Mouse (Mus musculus) liver, adult 2 months (tissue): Measurements from ENCODE around the gene Ggt6. TPM values are rescaled to one million over a fixed set of nuclear protein-coding genes. Genes with fewer than 3 reads are reported as not detected.

Source experiments
- DNase-seq: peaks from one replicate; pipeline ENCODE4 v3.0.0-alpha.2; 2011; ENCODE audit warnings: low read depth, low spot score; ENCODE audit errors: extremely low read depth
- H3K27ac ChIP-seq: fragments of 200-500 bp; replicated peaks from 2 replicates; pipeline ENCODE4 v1.5.1; 2012; ENCODE audit warnings: low read depth, mild to moderate bottlenecking, control low read depth, inconsistent platforms, low read length; ENCODE audit not compliant: insufficient read depth
- H3K27me3 ChIP-seq: fragments of 200-500 bp; 2 replicates; pipeline ENCODE4 v1.6.1; 2012; ENCODE audit warnings: mild to moderate bottlenecking, moderate library complexity, low read length, inconsistent platforms; ENCODE audit not compliant: control insufficient read depth, insufficient read depth
- H3K36me3 ChIP-seq: fragments of 200-500 bp; 2 replicates; pipeline ENCODE4 v1.6.1; 2012; ENCODE audit warnings: low read length, inconsistent platforms; ENCODE audit not compliant: control insufficient read depth, insufficient read depth
- H3K4me1 ChIP-seq: fragments of 200-500 bp; 2 replicates; pipeline ENCODE4 v1.6.1; 2011; ENCODE audit warnings: low read length; ENCODE audit not compliant: control insufficient read depth, insufficient read depth
- H3K4me3 ChIP-seq: fragments of 200-500 bp; 2 replicates; pipeline ENCODE4 v1.5.1; 2011; ENCODE audit warnings: low read depth, mild to moderate bottlenecking, control low read depth, low read length, moderate library complexity; ENCODE audit not compliant: insufficient read depth
- H3K79me2 ChIP-seq: fragments of 200-500 bp; 2 replicates; pipeline ENCODE4 v1.6.1; 2012; ENCODE audit warnings: inconsistent platforms, mild to moderate bottlenecking, low read length, moderate library complexity; ENCODE audit not compliant: control insufficient read depth, insufficient read depth
- H3K9ac ChIP-seq: fragments of 200-500 bp; 2 replicates; pipeline ENCODE4 v1.6.1; 2012; ENCODE audit warnings: low read depth, mild to moderate bottlenecking, control low read depth, inconsistent platforms, low read length
- CTCF ChIP-seq: fragments of 200-500 bp; IDR thresholded peaks from 2 replicates; pipeline ENCODE4 v1.5.1; 2011; ENCODE audit warnings: low read depth, low read length, control low read depth
- POLR2A ChIP-seq: fragments of 200-500 bp; IDR thresholded peaks from 2 replicates; pipeline ENCODE4 v1.6.1; 2011; ENCODE audit warnings: low read length, control low read depth; ENCODE audit not compliant: insufficient read depth; ENCODE audit errors: extremely low read depth
- WGBS: fragments of 180-500 bp; shearing (Covaris S2); methylation state at CpG from one replicate; pipeline ENCODE4 v1.1.7; 2018; 5-methylcytosine and 5-hydroxymethylcytosine counted together
- polyA plus RNA-seq: library from polyadenylated mRNA; depleted of rRNA; stranded (reverse); fragments of >200 nt; gene quantifications from 2 replicates; pipeline ENCODE4 v1.2.3, GENCODE M21; 2012
- total RNA-seq: library from RNA; depleted of rRNA; stranded (reverse); fragments of >200 nt; gene quantifications from 2 replicates; pipeline ENCODE4 v1.2.3, GENCODE M21; 2014

Gene Ggt6
- total and polyA plus RNA-seq, 2 experiments: 13.6 to 33.7 TPM

DNA sequence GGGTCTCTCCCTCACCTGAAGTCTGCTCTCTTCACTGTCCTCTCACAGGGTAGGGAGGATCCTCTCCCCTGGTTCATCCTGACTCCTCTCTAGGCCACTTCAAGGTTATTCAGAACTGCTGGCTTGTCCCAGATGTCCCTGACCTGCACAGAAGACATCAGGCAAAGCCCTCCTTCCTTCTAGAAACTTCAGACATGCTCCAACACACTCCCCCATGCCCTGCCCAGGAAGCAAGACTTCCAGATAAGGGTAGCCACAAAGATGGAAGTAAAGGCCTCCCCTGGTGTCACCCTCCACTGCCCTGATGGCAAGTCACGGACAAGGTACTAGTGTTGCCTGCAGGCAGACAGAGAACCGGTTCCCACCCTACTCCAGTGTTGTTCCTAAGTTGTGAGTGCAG, 40.6 kb upstream of the Ggt6 start:
- no peaks in the 10 kb centered on the region; the same call in 1 of the 2 replicates for H3K4me1 ChIP-seq
- H3K79me2 ChIP-seq: no peaks in the 10 kb centered on the region
- H3K36me3 ChIP-seq: no peaks in the 10 kb centered on the region
- TF ChIP-seq POLR2A (no peak), CTCF (no peak)
- no peak overlapping the region for H3K4me3 ChIP-seq
- 89% methylated on average over 2 of the region's 2 CpGs for WGBS
- no peak overlapping the region for H3K9ac ChIP-seq
- H3K27ac ChIP-seq: no peak overlapping the region
- no peaks in the 10 kb centered on the region for H3K27me3 ChIP-seq
- no peak for DNase-seq

DNA sequence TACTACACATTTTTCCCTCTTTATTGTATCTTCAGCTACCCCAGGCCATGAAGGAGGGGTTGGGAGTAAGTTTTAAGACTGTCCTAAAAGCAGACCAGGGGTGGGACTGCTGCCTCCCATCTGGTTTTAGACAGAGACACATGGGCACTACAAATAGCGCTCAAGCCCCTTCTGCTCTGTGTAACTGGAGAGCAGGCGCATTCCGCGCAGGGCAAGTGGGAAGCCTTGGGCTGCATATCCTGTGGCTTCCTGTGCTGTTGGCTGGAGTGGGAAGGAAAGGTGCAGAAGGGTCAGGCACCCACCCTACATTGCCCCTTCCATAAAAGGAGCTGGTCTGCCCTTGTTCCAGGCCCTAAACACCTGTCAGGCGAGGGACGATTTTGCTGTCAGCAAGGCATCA, 39.7 kb upstream of the Ggt6 start:
- 86% methylated on average over 6 of the region's 6 CpGs for WGBS
- Histone ChIP-seq H3K36me3 (no peaks in the 10 kb centered on the region), H3K79me2 (no peaks in the 10 kb centered on the region), H3K27me3 (no peaks in the 10 kb centered on the region), H3K4me3 (no peak overlapping the region), H3K4me1 (no peaks in the 10 kb centered on the region; the same call in 1 of the 2 replicates), H3K9ac (no peak overlapping the region), H3K27ac (no peak overlapping the region)
- TF ChIP-seq POLR2A: no peak
- TF ChIP-seq CTCF: no peak
- DNase-seq: no peak

DNA sequence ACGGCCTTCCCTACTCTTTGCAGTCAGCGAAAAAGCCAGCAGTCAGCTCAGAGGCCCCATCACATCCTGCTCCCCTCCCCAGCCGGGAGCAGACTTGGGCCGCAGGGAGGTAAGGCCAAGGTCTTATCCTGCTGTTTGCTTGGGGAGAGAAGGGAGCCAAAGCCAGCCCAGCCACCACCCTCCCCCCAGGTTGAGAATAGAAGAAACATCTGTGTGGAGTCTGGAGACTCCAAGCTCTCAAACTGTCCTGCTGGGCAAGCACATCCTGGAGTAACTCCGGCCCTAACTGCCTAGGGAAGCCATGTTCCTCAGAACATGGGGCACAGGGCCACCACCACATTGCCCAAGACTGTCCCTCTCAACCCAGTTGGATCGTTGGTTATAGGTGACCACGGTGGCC, 38.7 kb upstream of the Ggt6 start:
- Histone ChIP-seq H3K4me1 (no peaks in the 10 kb centered on the region; the same call in 1 of the 2 replicates), H3K27ac (no peak overlapping the region), H3K9ac (no peak overlapping the region), H3K27me3 (no peaks in the 10 kb centered on the region), H3K4me3 (no peak overlapping the region), H3K36me3 (no peaks in the 10 kb centered on the region), H3K79me2 (no peaks in the 10 kb centered on the region)
- WGBS: 75% methylated on average over 7 of the region's 7 CpGs
- no peak for DNase-seq
- TF ChIP-seq POLR2A (no peak), CTCF (no peak)

DNA sequence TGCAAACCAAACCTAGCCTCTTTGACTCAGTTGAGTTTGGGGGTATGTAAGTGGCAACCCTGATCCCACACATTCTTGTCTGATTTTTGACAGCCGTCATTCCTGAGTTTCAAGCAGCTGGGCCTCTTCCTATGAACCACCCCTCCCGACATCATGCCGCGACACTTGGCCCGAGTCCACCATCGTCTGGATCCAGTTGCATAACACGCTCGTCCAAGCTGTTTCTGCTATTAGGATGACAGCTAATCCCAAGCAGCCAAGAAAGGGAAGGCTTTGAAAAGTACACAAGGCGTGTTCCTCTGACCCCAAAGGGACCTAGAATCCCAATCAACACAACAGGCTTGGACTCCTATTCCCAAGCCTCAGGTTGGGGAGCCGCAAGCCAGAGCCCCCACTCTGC, 38.3 kb upstream of the Ggt6 start:
- no peaks in the 10 kb centered on the region for H3K79me2 ChIP-seq
- peak; percentile 24 for DNase-seq
- no peak overlapping the region for H3K4me3 ChIP-seq
- H3K36me3 ChIP-seq: no peaks in the 10 kb centered on the region
- H3K27me3 ChIP-seq: no peaks in the 10 kb centered on the region
- TF ChIP-seq CTCF: no peak
- TF ChIP-seq POLR2A: no peak
- no peak overlapping the region for H3K27ac ChIP-seq
- WGBS: 49% methylated on average over 10 of the region's 10 CpGs
- H3K9ac ChIP-seq: no peak overlapping the region
- no peaks in the 10 kb centered on the region; the same call in 1 of the 2 replicates for H3K4me1 ChIP-seq

DNA sequence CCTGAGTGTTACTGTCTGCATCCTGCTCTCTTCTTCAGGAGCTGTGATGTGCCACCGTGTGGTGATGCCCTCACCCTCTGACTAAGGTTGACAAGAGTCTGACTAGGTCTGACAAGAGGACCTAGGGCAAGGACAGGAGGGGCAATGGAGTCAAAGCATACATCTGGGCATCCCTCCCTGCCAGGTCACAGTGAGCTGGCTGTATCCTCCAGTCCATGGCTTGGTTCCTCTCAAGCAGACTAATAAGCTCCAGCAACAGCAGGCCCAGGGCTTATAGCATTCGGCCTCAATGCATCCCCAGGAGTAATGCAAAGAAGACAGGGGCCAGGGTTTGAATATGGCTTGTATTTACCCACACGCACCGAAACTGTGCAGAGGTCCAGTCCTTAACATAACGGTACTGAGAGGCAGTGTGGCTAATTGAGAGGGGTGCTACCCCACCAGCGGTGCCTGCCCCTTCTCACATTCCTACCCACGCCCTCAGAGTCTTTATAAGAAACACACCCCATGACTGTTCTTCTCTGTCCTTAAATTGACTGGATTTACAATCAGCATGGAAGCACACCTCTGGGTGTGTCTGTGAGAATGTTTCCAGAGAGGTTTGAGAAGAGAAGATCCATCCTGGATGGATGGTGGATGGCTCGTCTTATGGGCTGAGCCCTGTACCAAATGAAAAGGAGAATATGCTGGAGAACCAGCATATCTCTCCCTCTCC, 37.4 kb upstream of the Ggt6 start:
- DNase-seq: no peak
- 91% methylated on average over 8 of the region's 8 CpGs for WGBS
- no peak overlapping the region for H3K27ac ChIP-seq

DNA sequence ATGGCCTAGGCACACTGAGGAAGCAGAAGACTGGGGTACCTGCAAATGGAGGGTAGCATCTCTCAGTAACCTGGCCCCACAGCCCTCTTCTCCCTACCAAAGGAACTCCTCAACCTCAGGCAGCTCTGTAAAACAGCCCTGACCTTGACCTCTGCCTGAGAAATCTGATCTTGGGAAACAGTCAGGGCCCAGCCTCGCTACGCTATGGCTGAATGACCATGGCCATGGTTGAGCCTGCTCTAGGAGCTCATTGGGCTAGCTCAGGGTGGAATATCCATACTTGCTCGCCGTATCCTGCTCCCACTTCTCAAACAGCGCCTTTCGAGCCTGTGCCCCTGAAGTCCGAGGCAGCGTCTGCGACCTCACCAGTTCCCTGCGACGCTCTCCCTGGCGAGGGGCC, 34.3 kb upstream of the Ggt6 start:
- Histone ChIP-seq H3K27ac (no peak overlapping the region), H3K4me1 (no peaks in the 10 kb centered on the region; the same call in 1 of the 2 replicates)
- WGBS: 95% methylated on average over 12 of the region's 12 CpGs

More for the DNA sequence above, 37.4 kb upstream of the Ggt6 start:
- Histone ChIP-seq H3K36me3 (no peaks in the 10 kb centered on the region), H3K27me3 (no peaks in the 10 kb centered on the region), H3K9ac (no peak overlapping the region), H3K4me3 (no peak overlapping the region), H3K4me1 (no peaks in the 10 kb centered on the region; the same call in 1 of the 2 replicates), H3K79me2 (no peaks in the 10 kb centered on the region)
- TF ChIP-seq CTCF: no peak
- TF ChIP-seq POLR2A: no peak

More for the DNA sequence above, 34.3 kb upstream of the Ggt6 start:
- no peaks in the 10 kb centered on the region for H3K27me3 ChIP-seq
- H3K4me3 ChIP-seq: no peak overlapping the region
- H3K79me2 ChIP-seq: no peaks in the 10 kb centered on the region
- TF ChIP-seq POLR2A (no peak), CTCF (no peak)
- no peaks in the 10 kb centered on the region for H3K36me3 ChIP-seq
- DNase-seq: no peak
- H3K9ac ChIP-seq: no peak overlapping the region
